Comparison of ENCODE assay signal across 16 mouse cellular contexts in genomic region chr5:45137198-45137973, GRCm38 (mm10).
A peak's percentile ranks its signal among the peaks of the same experiment; 100 is the strongest.
DNase-seq lines count a peak whose midpoint lies in the region; ATAC-seq and TF ChIP-seq lines count a peak whose summit lies in the region.
"Had no signal": no experiment of that assay in that cellular context is flagged by ENCODE, and none has a peak within 500 bp of the region (broad histone marks: within the 10 kb centered on the region; RNA-seq: fewer than 3 reads in every experiment).

No protein-coding gene starts in this region.

- no peak overlapping the region for H3K4me2 ChIP-seq in forebrain, embryonic 16.5 days (ENCODE audit: low read length)
- H3K4me2 ChIP-seq in myocyte (ENCODE audit: low read depth): peak overlapping the region; percentile 84
- no peak overlapping the region for H3K4me2 ChIP-seq in heart, embryonic 11.5 days
- H3K4me2 ChIP-seq: heart, embryonic 15.5 days had no signal

- 0 out of 2 replicates have a peak, but pooled peaks cover 5% of the 10 kb centered on the region for H3K9me3 ChIP-seq in forebrain, embryonic 16.5 days (ENCODE audit: control insufficient read depth, low read length)
- no peaks in the 10 kb centered on the region for H3K9me3 ChIP-seq in heart, embryonic 11.5 days (replicated peaks; ENCODE audit: control insufficient read depth, low read length)
- H3K9me3 ChIP-seq: heart, embryonic 15.5 days had no signal

- H3K9ac ChIP-seq in forebrain, embryonic 16.5 days (replicated peaks; ENCODE audit: low read depth, low read length): 0 out of 2 replicates have a peak overlapping the region, but pooled peaks have one; percentile 13
- H3K9ac ChIP-seq in heart, adult 2 months (ENCODE audit: low read depth, low read length): no peak overlapping the region
- H3K9ac ChIP-seq in heart, embryonic 11.5 days (ENCODE audit: low read depth, low read length): no peak overlapping the region
- H3K9ac ChIP-seq: heart, embryonic 15.5 days; liver, postnatal 0 days had no signal

- no peaks in the 10 kb centered on the region for H3K36me3 ChIP-seq in forebrain, embryonic 16.5 days (ENCODE audit: control insufficient read depth, insufficient read depth)
- H3K36me3 ChIP-seq in myocyte (ENCODE audit: control insufficient read depth, insufficient read depth): no peaks in the 10 kb centered on the region
- no peaks in the 10 kb centered on the region for H3K36me3 ChIP-seq in heart, adult 2 months (ENCODE audit: control insufficient read depth, insufficient read depth, low read length)
- no peaks in the 10 kb centered on the region for H3K36me3 ChIP-seq in heart, embryonic 11.5 days (ENCODE audit: control insufficient read depth, insufficient read depth, low read length)
- H3K36me3 ChIP-seq: heart, embryonic 15.5 days had no signal

- intact Hi-C loops in heart, adult 2 months (cut with DNase I): no loop called here

- no peak for TF ChIP-seq EP300 in heart, adult 2 months (IDR thresholded peaks at IDR 0.05; ENCODE audit: insufficient read depth, low read depth, low read length)

- no peaks in the 10 kb centered on the region for H3K79me2 ChIP-seq in myocyte (ENCODE audit: control insufficient read depth, insufficient read depth)
- no peaks in the 10 kb centered on the region for H3K79me2 ChIP-seq in heart, adult 2 months (replicated peaks; ENCODE audit: control insufficient read depth, insufficient read depth, low read length)

- TF ChIP-seq POLR2A in myocyte (IDR thresholded peaks at IDR 0.05; ENCODE audit: insufficient read length, low read depth): no peak
- TF ChIP-seq POLR2A in heart, adult 2 months (IDR thresholded peaks at IDR 0.05; ENCODE audit: insufficient read depth, low read depth, low read length): no peak

- no peak overlapping the region for H3K4me3 ChIP-seq in forebrain, embryonic 16.5 days (replicated peaks; ENCODE audit: low read length)
- no peak overlapping the region for H3K4me3 ChIP-seq in myocyte
- no peak overlapping the region for H3K4me3 ChIP-seq in heart, adult 2 months
- no peak overlapping the region for H3K4me3 ChIP-seq in heart, embryonic 11.5 days (ENCODE audit: low read depth, low read length)
- H3K4me3 ChIP-seq: heart, embryonic 15.5 days had no signal

- 12% methylated on average over 10 of the region's 10 CpGs for WGBS in forebrain, embryonic 16.5 days
- 67% methylated on average over 10 of the region's 10 CpGs for WGBS in heart, adult 2 months
- 67% methylated on average over 10 of the region's 10 CpGs for WGBS in heart, embryonic 11.5 days (ENCODE audit: insufficient replicate concordance)

- H3K4me1 ChIP-seq in forebrain, embryonic 16.5 days (replicated peaks; ENCODE audit: control insufficient read depth, insufficient read depth, low read length): peaks cover 5% of the 10 kb centered on the region
- no peaks in the 10 kb centered on the region for H3K4me1 ChIP-seq in heart, adult 2 months (ENCODE audit: control insufficient read depth, insufficient read depth, low read length)
- no peaks in the 10 kb centered on the region for H3K4me1 ChIP-seq in heart, embryonic 11.5 days (ENCODE audit: control insufficient read depth, insufficient read depth, low read length)
- H3K4me1 ChIP-seq: heart, embryonic 15.5 days had no signal

- TF ChIP-seq CTCF in heart, adult 2 months (IDR thresholded peaks at IDR 0.05): no peak

- no peak overlapping the region for H3ac ChIP-seq in myocyte (ENCODE audit: control insufficient read depth, insufficient read length)

- ATAC-seq in forebrain, embryonic 16.5 days: peak; percentile 72
- no peak for ATAC-seq in heart, embryonic 11.5 days (replicated peaks; ENCODE audit: insufficient number of reproducible peaks, low FRiP score, low TSS enrichment)
- ATAC-seq: inflammation-experienced regulatory T-cells, adult 6 months; liver, postnatal 0 days had no signal

- H3K27me3 ChIP-seq in forebrain, embryonic 16.5 days (replicated peaks; ENCODE audit: control insufficient read depth, insufficient read depth, low read length): no peaks in the 10 kb centered on the region
- no peaks in the 10 kb centered on the region for H3K27me3 ChIP-seq in myocyte (ENCODE audit: control insufficient read depth, insufficient read depth, insufficient read length)
- no peaks in the 10 kb centered on the region for H3K27me3 ChIP-seq in heart, adult 2 months (ENCODE audit: control insufficient read depth, insufficient read depth, low read length)
- H3K27me3 ChIP-seq in heart, embryonic 11.5 days (ENCODE audit: control insufficient read depth, insufficient read depth, low read length): no peaks in the 10 kb centered on the region
- H3K27me3 ChIP-seq: heart, embryonic 15.5 days had no signal

- peak; percentile 2 for DNase-seq in kidney, postnatal 14 days
- no peak for DNase-seq in kidney, postnatal 25 days
- peak; percentile 26 for DNase-seq in brain, embryonic 18.5 days (ENCODE audit: low read depth, low spot score)
- DNase-seq in urinary bladder, postnatal 36 days (ENCODE audit: low spot score in 2 of 2): no peak
- no peak for DNase-seq in heart, adult 2 months
- DNase-seq: adrenal gland, postnatal 25 days; cerebellum, adult 11 months; gastrocnemius, postnatal 10 days; layer of hippocampus, adult 9-11 months; liver, postnatal 0 days; lung, postnatal 4 days had no signal

- peak overlapping the region; percentile 66 for H3K27ac ChIP-seq in forebrain, embryonic 16.5 days (ENCODE audit: low read length)
- no peak overlapping the region for H3K27ac ChIP-seq in heart, adult 2 months
- no peak overlapping the region for H3K27ac ChIP-seq in heart, embryonic 11.5 days (ENCODE audit: low read depth, low read length)
- H3K27ac ChIP-seq: heart, embryonic 15.5 days had no signal

TF ChIP-seq in myocyte, 11 proteins besides CTCF, POLR2A, EP300 and RAD21:
- TF ChIP-seq E2F4 (IDR thresholded peaks at IDR 0.05; ENCODE audit: insufficient read depth) (no peak), CEBPB (IDR thresholded peaks at IDR 0.05; ENCODE audit: insufficient read depth, poor library complexity, severe bottlenecking) (no peak)
TF ChIP-seq in myocyte: peak in this region for 0.

Comparison
In these comparisons a context has a peak if more than half of its experiments do, and no peak if none do; other contexts are left out.
1. DNase-seq: peak in kidney, postnatal 14 days (single experiment) and brain, embryonic 18.5 days (single experiment); none in kidney, postnatal 25 days (0 of 2), urinary bladder, postnatal 36 days (0 of 2) and heart, adult 2 months (0 of 2).